Mouse (Mus musculus): Measurements from ENCODE around the gene Cmtm2a. TPM values are rescaled to one million over a fixed set of nuclear protein-coding genes. Genes with fewer than 3 reads are reported as not detected.

Gene Cmtm2a
- polyA plus RNA-seq, 1 experiment from 2014 or later = not detected

- ATAC-seq (ENCODE audit: low FRiP score, low read depth) = no peak
Observed at GRCm38 (mm10) chr8:104242038-104242644, 50.8 kb downstream of the Cmtm2a start.

GRCm38 (mm10) chr8:104239418-104239861, 53.5 kb downstream of the Cmtm2a start:
- Histone ChIP-seq H3K27ac (no peak overlapping the region), H3K4me1 (no peaks in the 10 kb centered on the region), H3K27me3 (replicated peaks) (no peaks in the 10 kb centered on the region), H3K36me3 (peaks cover 91% of the 10 kb centered on the region), H3K9ac (no peak overlapping the region), H3K9me3 (no peaks in the 10 kb centered on the region), H3K4me3 (no peak overlapping the region), H3K4me2 (replicated peaks) (no peak overlapping the region)
- 88% methylated on average over 10 of the region's 10 CpGs for WGBS
- ATAC-seq (ENCODE audit: low FRiP score, low read depth) = no peak

More at GRCm38 (mm10) chr8:104242038-104242644, 50.8 kb downstream of the Cmtm2a start:
- H3K4me1 ChIP-seq = 0 out of 2 replicates have a peak, but pooled peaks cover 5% of the 10 kb centered on the region
- no peak overlapping the region for H3K4me2 ChIP-seq (replicated peaks)
- H3K27me3 ChIP-seq (replicated peaks) = no peaks in the 10 kb centered on the region
- no peak overlapping the region for H3K9ac ChIP-seq
- 78% methylated on average over 12 of the region's 12 CpGs for WGBS
- H3K9me3 ChIP-seq = no peaks in the 10 kb centered on the region
- H3K4me3 ChIP-seq = no peak overlapping the region
- no peak overlapping the region for H3K27ac ChIP-seq
- H3K36me3 ChIP-seq = peaks cover 74% of the 10 kb centered on the region

GRCm38 (mm10) chr8:104234573-104234972, 58.4 kb downstream of the Cmtm2a start:
- 0 out of 2 replicates have a peak, but pooled peaks have one; percentile 48 for ATAC-seq (ENCODE audit: low FRiP score, low read depth)
- WGBS = 51% methylated on average over 6 of the region's 6 CpGs

GRCm38 (mm10) chr8:104232919-104233318, 60.1 kb downstream of the Cmtm2a start:
- 93% methylated on average over 5 of the region's 5 CpGs for WGBS
- peaks cover 95% of the 10 kb centered on the region for H3K36me3 ChIP-seq
- no peak overlapping the region for H3K9ac ChIP-seq
- no peaks in the 10 kb centered on the region for H3K4me1 ChIP-seq
- no peak overlapping the region for H3K27ac ChIP-seq
- no peaks in the 10 kb centered on the region for H3K9me3 ChIP-seq
- H3K4me2 ChIP-seq (replicated peaks) = no peak overlapping the region
- no peak for ATAC-seq (ENCODE audit: low FRiP score, low read depth)
- H3K27me3 ChIP-seq (replicated peaks) = no peaks in the 10 kb centered on the region
- no peak overlapping the region for H3K4me3 ChIP-seq

More at GRCm38 (mm10) chr8:104234573-104234972, 58.4 kb downstream of the Cmtm2a start:
- Histone ChIP-seq H3K4me2 (replicated peaks) (no peak overlapping the region), H3K4me1 (no peaks in the 10 kb centered on the region), H3K9ac (no peak overlapping the region), H3K27ac (no peak overlapping the region), H3K4me3 (no peak overlapping the region), H3K27me3 (replicated peaks) (no peaks in the 10 kb centered on the region), H3K36me3 (peaks cover 98% of the 10 kb centered on the region), H3K9me3 (no peaks in the 10 kb centered on the region)

GRCm38 (mm10) chr8:104232039-104232438, 60.9 kb downstream of the Cmtm2a start:
- H3K4me3 ChIP-seq = no peak overlapping the region
- no peak overlapping the region for H3K4me2 ChIP-seq (replicated peaks)
- no peaks in the 10 kb centered on the region for H3K27me3 ChIP-seq (replicated peaks)
- H3K36me3 ChIP-seq = peaks cover 95% of the 10 kb centered on the region
- H3K4me1 ChIP-seq = no peaks in the 10 kb centered on the region
- no peak for ATAC-seq (ENCODE audit: low FRiP score, low read depth)
- WGBS = 91% methylated on average over 4 of the region's 4 CpGs
- H3K9me3 ChIP-seq = no peaks in the 10 kb centered on the region
- H3K27ac ChIP-seq = no peak overlapping the region
- H3K9ac ChIP-seq = no peak overlapping the region

Other genes starting within 250 kb of the Cmtm2a start
- 14.5 and 17.1 TPM in 2 replicates for gene Cdh5, start 191.6 kb downstream of the Cmtm2a start, polyA plus RNA-seq (2016; fragmentation: Nextera tagmentation; extraction: Ambion mirVana)
- 3.7 and 4.3 TPM in 2 replicates for gene Bean1, start 122.7 kb downstream of the Cmtm2a start, polyA plus RNA-seq (2016; fragmentation: Nextera tagmentation; extraction: Ambion mirVana)
- 42.4 and 43.2 TPM in 2 replicates for gene Tk2, start 44.6 kb downstream of the Cmtm2a start, polyA plus RNA-seq (2016; fragmentation: Nextera tagmentation; extraction: Ambion mirVana)
- gene Cklf, start 42.3 kb downstream of the Cmtm2a start, polyA plus RNA-seq (2016; fragmentation: Nextera tagmentation; extraction: Ambion mirVana) = 35.1 and 38.2 TPM in 2 replicates
- not detected in 2 replicates for gene Gm45711, start 16.9 kb upstream of the Cmtm2a start, polyA plus RNA-seq (2016; fragmentation: Nextera tagmentation; extraction: Ambion mirVana)
- gene Cmtm1, start 17.0 kb upstream of the Cmtm2a start, polyA plus RNA-seq (2016; fragmentation: Nextera tagmentation; extraction: Ambion mirVana) = not detected in 2 replicates
- not detected in 2 replicates for gene Gm11020, start 28.4 kb upstream of the Cmtm2a start, polyA plus RNA-seq (2016; fragmentation: Nextera tagmentation; extraction: Ambion mirVana)
- not detected in 2 replicates for gene Cmtm2b, start 29.0 kb upstream of the Cmtm2a start, polyA plus RNA-seq (2016; fragmentation: Nextera tagmentation; extraction: Ambion mirVana)
- 73.6 and 76.8 TPM in 2 replicates for gene Cmtm3, start 46.2 kb upstream of the Cmtm2a start, polyA plus RNA-seq (2016; fragmentation: Nextera tagmentation; extraction: Ambion mirVana)
- gene Cmtm4, start 102.6 kb upstream of the Cmtm2a start, polyA plus RNA-seq (2016; fragmentation: Nextera tagmentation; extraction: Ambion mirVana) = 2.3 and 2.7 TPM in 2 replicates
- 114 and 130 TPM in 2 replicates for gene Dync1li2, start 149.9 kb upstream of the Cmtm2a start, polyA plus RNA-seq (2016; fragmentation: Nextera tagmentation; extraction: Ambion mirVana)
- gene Terb1, start 216.7 kb upstream of the Cmtm2a start, polyA plus RNA-seq (2016; fragmentation: Nextera tagmentation; extraction: Ambion mirVana) = 0.18 and 0.27 TPM in 2 replicates
- 112 and 124 TPM in 2 replicates for gene Nae1, start 241.5 kb upstream of the Cmtm2a start, polyA plus RNA-seq (2016; fragmentation: Nextera tagmentation; extraction: Ambion mirVana)
- gene Car7, start 241.5 kb upstream of the Cmtm2a start, polyA plus RNA-seq (2016; fragmentation: Nextera tagmentation; extraction: Ambion mirVana) = 1.3 and 1.4 TPM in 2 replicates